Mouse (Mus musculus): ENCODE measurements at regions not wholly inside any gene's neighbourhood (a gene's known extent, or its start where the extent isn't known, plus 50 kb on each side); places are given as distances from the start of the nearest gene placed in this dataset.

DNA sequence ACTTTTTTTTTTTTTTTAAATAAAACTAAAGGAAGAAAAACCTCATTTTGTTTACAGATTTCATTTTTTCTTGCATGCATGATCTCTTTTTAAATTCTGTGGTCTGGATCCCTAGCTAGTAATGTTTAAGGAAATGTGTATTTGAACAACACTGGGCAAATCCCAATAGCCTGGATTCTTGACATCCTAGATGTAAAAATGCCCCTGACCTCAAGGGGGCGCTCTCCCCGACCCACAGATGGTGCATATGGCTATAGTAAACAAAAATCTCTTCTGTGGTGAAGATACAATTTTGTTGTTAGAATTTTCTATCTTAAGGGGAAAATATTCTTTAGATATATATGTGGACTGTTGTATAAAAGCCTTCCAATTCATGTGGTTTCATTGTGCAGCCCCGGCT is 67.1 kb upstream of the Trpm3 start:
- TF ChIP-seq CTCF (conservative IDR thresholded peaks at IDR 0.05; ENCODE audit: low read length) = peak; percentile 70
- no peak for TF ChIP-seq POU5F1 (IDR thresholded peaks at IDR 0.05; ENCODE audit: borderline replicate concordance, low read length)
